Mouse (Mus musculus): ENCODE measurements around the gene Slc36a2. TPM values are rescaled to one million over a fixed set of nuclear protein-coding genes. Genes with fewer than 3 reads are reported as not detected.

Gene Slc36a2
- total RNA-seq (2023), result 2.4 TPM in 2 replicates

GRCm38 (mm10) chr11:55184733-55185291 is at the start of gene Slc36a2:
Slc36a2 (minus strand) TSS chr11:55185077.

DNA sequence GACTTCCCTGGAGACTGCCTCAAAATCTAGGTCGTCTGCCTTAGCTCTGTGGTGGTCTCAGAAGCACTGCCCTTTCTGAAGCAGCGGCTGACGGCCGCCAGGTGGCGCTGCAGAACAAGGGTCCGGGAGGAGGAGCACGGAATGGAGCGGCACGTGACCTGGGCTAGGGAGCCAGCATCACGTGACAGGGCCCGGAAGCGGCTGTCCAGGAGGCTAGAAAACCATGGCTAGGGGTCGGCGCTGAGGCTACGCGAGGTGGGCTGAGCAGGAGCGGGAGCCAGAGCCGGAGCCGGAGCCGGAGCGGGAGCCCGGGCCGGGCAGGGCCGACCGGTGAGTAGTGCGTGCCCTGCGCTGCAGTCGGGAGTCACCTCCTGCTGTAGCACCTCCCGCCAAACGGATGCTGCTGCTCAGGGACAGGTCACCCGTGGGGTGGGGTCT is 19.3 kb upstream of the Slc36a2 start, which contains the start of gene Slc36a1:
TSS of gene Slc36a1 (plus strand) at position 192 of the 438 bp plus-strand sequence.

GRCm38 (mm10) chr11:55151608-55152007 is 33.3 kb downstream of the Slc36a2 start, which contains the start of gene Slc36a3:
Slc36a3 (minus strand) TSS chr11:55151708.

Other genes starting within 250 kb of the Slc36a2 start
- gene Tnip1, start 222.2 kb downstream of the Slc36a2 start, total RNA-seq (2023), result 88.5 and 116 TPM in 2 replicates
- 90.1 and 100 TPM in 2 replicates for gene Anxa6, start 151.6 kb downstream of the Slc36a2 start, total RNA-seq (2023)
- gene Ccdc69, start 106.9 kb downstream of the Slc36a2 start, total RNA-seq (2023), result 3.9 and 6.2 TPM in 2 replicates
- gene Gm2a, start 87.0 kb downstream of the Slc36a2 start, total RNA-seq (2023), result 94.1 and 101 TPM in 2 replicates
- gene Slc36a3, start 33.4 kb downstream of the Slc36a2 start, total RNA-seq (2023), result 0.36 TPM in 1 of 2 replicates, not detected in the other
- gene Slc36a1, start 19.3 kb upstream of the Slc36a2 start, total RNA-seq (2023), result 29.2 and 35.1 TPM in 2 replicates
- gene Fat2, start 151.5 kb upstream of the Slc36a2 start, total RNA-seq (2023), result 0.32 and 0.41 TPM in 2 replicates
- 23.9 and 28.5 TPM in 2 replicates for gene Sparc, start 238.1 kb upstream of the Slc36a2 start, total RNA-seq (2023)